Mouse (Mus musculus) cerebellum, postnatal 25 days (tissue): ENCODE data around the gene Rnf4.

ENCODE experiments used
- DNase-seq, 2 experiments: peaks; one replicate each; pipeline ENCODE4 v3.0.0; 2021; ENCODE audit warnings: mixed read lengths in 2 of 2

Rnf4 gene

GRCm38 (mm10) chr5:34336097-34336774, at the start of gene Rnf4:
Gene Rnf4 (plus strand): TSS chr5:34336289.
- peak; percentile 97 to 99 for DNase-seq

- peak; percentile 56 to 71 for DNase-seq
Measured at GRCm38 (mm10) chr5:34286516-34286915, 49.6 kb upstream of the Rnf4 start.

GRCm38 (mm10) chr5:34287001-34287837, 48.9 kb upstream of the Rnf4 start:
- DNase-seq, result peak; percentile 79 to 80

- DNase-seq, result no peak
Measured at GRCm38 (mm10) chr5:34287838-34288145, 48.3 kb upstream of the Rnf4 start.

GRCm38 (mm10) chr5:34288154-34288716, 47.9 kb upstream of the Rnf4 start, which contains the start of the genes Zfyve28 and Cfap99:
Gene Zfyve28 (minus strand): TSS chr5:34288449.
Gene Cfap99 (plus strand): TSS chr5:34288600.
- DNase-seq, result peak; percentile 98 to 99

GRCm38 (mm10) chr5:34289286-34289685, 46.8 kb upstream of the Rnf4 start:
- peak in 1 of 2 experiments; percentile 26 for DNase-seq

- no peak for DNase-seq
Measured at GRCm38 (mm10) chr5:34293363-34293762, 42.7 kb upstream of the Rnf4 start.

GRCm38 (mm10) chr5:34294696-34295095, 41.4 kb upstream of the Rnf4 start:
- DNase-seq, result no peak

GRCm38 (mm10) chr5:34295141-34295540, 40.9 kb upstream of the Rnf4 start:
- DNase-seq, result no peak

GRCm38 (mm10) chr5:34298061-34298460, 38.0 kb upstream of the Rnf4 start:
- no peak for DNase-seq

- DNase-seq, result peak; percentile 43 to 52
Measured at GRCm38 (mm10) chr5:34298937-34299535, 37.1 kb upstream of the Rnf4 start.

- DNase-seq, result peak in 1 of 2 experiments; percentile 33
Measured at GRCm38 (mm10) chr5:34302377-34302776, 33.7 kb upstream of the Rnf4 start.

- no peak for DNase-seq
Measured at GRCm38 (mm10) chr5:34309016-34309415, 27.1 kb upstream of the Rnf4 start.

GRCm38 (mm10) chr5:34319491-34320034, 16.5 kb upstream of the Rnf4 start:
- no peak for DNase-seq

- no peak for DNase-seq
Measured at GRCm38 (mm10) chr5:34321236-34321635, 14.9 kb upstream of the Rnf4 start.

GRCm38 (mm10) chr5:34325286-34325685, 10.8 kb upstream of the Rnf4 start:
- no peak for DNase-seq

GRCm38 (mm10) chr5:34326249-34326691, 9.8 kb upstream of the Rnf4 start:
- peak in 1 of 2 experiments; percentile 23 for DNase-seq

- DNase-seq, result peak; percentile 56 to 68
Measured at GRCm38 (mm10) chr5:34326875-34327576, 9.1 kb upstream of the Rnf4 start.

- DNase-seq, result no peak
Measured at GRCm38 (mm10) chr5:34330136-34330535, 6.0 kb upstream of the Rnf4 start.

GRCm38 (mm10) chr5:34334081-34334480, 2.0 kb upstream of the Rnf4 start:
- no peak for DNase-seq

- DNase-seq, result no peak
Measured at GRCm38 (mm10) chr5:34335539-34336096, 471 bp upstream of the Rnf4 start.
